Mouse (Mus musculus) stomach, postnatal 0 days (tissue): Measurements from ENCODE around the gene Nuak1.

ENCODE experiments used
- CTCF ChIP-seq: IDR thresholded peaks from 2 replicates; pipeline ENCODE4 v1.5.1; 2016; ENCODE audit warnings: antibody characterized with exemption, low read depth, mild to moderate bottlenecking, moderate library complexity
- EP300 ChIP-seq: optimal IDR thresholded peaks from 2 replicates; pipeline ENCODE3; 2016; ENCODE audit warnings: antibody characterized with exemption

DNA sequence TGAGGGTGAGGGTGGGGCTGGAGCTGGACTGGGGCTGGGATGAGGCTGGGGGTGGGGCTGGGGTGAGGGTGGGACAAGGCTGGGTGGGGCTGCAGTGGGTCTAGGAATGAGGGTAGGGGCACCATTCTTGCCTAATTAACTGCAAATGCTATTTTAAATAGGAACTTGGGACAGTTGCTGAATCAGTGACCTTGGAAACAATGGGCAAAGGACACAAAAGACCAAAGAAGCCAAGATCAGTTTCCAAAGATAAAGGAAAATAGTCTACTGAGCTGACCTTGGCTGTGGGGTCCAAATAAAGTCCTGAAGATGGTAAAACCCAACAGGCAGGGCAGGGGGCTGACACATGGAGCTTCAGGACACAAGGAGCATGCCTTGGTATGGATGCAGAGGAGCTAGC lies 22.0 kb downstream of the Nuak1 start:
- TF ChIP-seq EP300 (no peak), CTCF (no peak)
